Mouse (Mus musculus): Measurements from ENCODE around the gene Pramef25. TPM values are rescaled to one million over a fixed set of nuclear protein-coding genes. Genes with fewer than 3 reads are reported as not detected.
"Not testable (repeated sequence)": the region's sequence is repeated elsewhere in the genome, so short reads cannot be mapped to it uniquely, and the experiment has no call there.

The Pramef25 gene
- polyA plus RNA-seq (2011; ENCODE audit: insufficient read depth, insufficient read length, low replicate concordance, missing spikeins) = not detected in 2 replicates

- not testable (repeated sequence) for H3K4me3 ChIP-seq (replicated peaks; ENCODE audit: control insufficient read depth, low read depth, low read length); H3K4me1 ChIP-seq (ENCODE audit: control insufficient read depth, insufficient read depth, low read length); H3K27ac ChIP-seq (ENCODE audit: control insufficient read depth, insufficient read depth, low read depth, low read length, poor library complexity)
- whole genome bisulfite sequencing = 75% methylated on average over 1 of the region's 1 CpGs
These were observed at the start of gene Pramef25 for GRCm38 (mm10) chr4:143950916-143951315. Gene Pramef25, minus strand, starts transcription at chr4:143951016.

- not testable (repeated sequence) for H3K4me1 ChIP-seq (ENCODE audit: control insufficient read depth, insufficient read depth, low read length); H3K4me3 ChIP-seq (replicated peaks; ENCODE audit: control insufficient read depth, low read depth, low read length); H3K27ac ChIP-seq (ENCODE audit: control insufficient read depth, insufficient read depth, low read depth, low read length, poor library complexity)
- 45% methylated on average over 3 of the region's 3 CpGs for WGBS
These were observed 43.5 kb upstream of the Pramef25 start, which contains the start of gene Pramef17 for GRCm38 (mm10) chr4:143994269-143994668. Gene Pramef17, minus strand, starts transcription at chr4:143994369.

- H3K27ac ChIP-seq (ENCODE audit: control insufficient read depth, insufficient read depth, low read depth, low read length, poor library complexity); H3K4me3 ChIP-seq (replicated peaks; ENCODE audit: control insufficient read depth, low read depth, low read length); H3K4me1 ChIP-seq (ENCODE audit: control insufficient read depth, insufficient read depth, low read length): not testable (repeated sequence)
- 90% methylated on average over 17 of the region's 17 CpGs for WGBS
These were observed 37.3 kb upstream of the Pramef25 start for GRCm38 (mm10) chr4:143988126-143988525.

GRCm38 (mm10) chr4:143987475-143987941 lies 36.7 kb upstream of the Pramef25 start:
- H3K27ac ChIP-seq (ENCODE audit: control insufficient read depth, insufficient read depth, low read depth, low read length, poor library complexity); H3K4me3 ChIP-seq (replicated peaks; ENCODE audit: control insufficient read depth, low read depth, low read length); H3K4me1 ChIP-seq (ENCODE audit: control insufficient read depth, insufficient read depth, low read length): not testable (repeated sequence)
- WGBS = 88% methylated on average over 11 of the region's 17 CpGs

- not testable (repeated sequence) for H3K4me1 ChIP-seq (ENCODE audit: control insufficient read depth, insufficient read depth, low read length)
- 94% methylated on average over 5 of the region's 9 CpGs for WGBS
These were observed 34.9 kb upstream of the Pramef25 start for GRCm38 (mm10) chr4:143985733-143986132.

GRCm38 (mm10) chr4:143985165-143985564 lies 34.3 kb upstream of the Pramef25 start:
- not testable (repeated sequence) for H3K4me3 ChIP-seq (replicated peaks; ENCODE audit: control insufficient read depth, low read depth, low read length); H3K27ac ChIP-seq (ENCODE audit: control insufficient read depth, insufficient read depth, low read depth, low read length, poor library complexity); H3K4me1 ChIP-seq (ENCODE audit: control insufficient read depth, insufficient read depth, low read length)
- WGBS = no CpG with 5 or more reads among the region's 7 CpGs

More at GRCm38 (mm10) chr4:143985733-143986132, 34.9 kb upstream of the Pramef25 start:
- H3K27ac ChIP-seq (ENCODE audit: control insufficient read depth, insufficient read depth, low read depth, low read length, poor library complexity); H3K4me3 ChIP-seq (replicated peaks; ENCODE audit: control insufficient read depth, low read depth, low read length): not testable (repeated sequence)

GRCm38 (mm10) chr4:143983446-143983845 lies 32.6 kb upstream of the Pramef25 start:
- 44% methylated on average over 1 of the region's 1 CpGs for WGBS
- H3K4me3 ChIP-seq (replicated peaks; ENCODE audit: control insufficient read depth, low read depth, low read length); H3K27ac ChIP-seq (ENCODE audit: control insufficient read depth, insufficient read depth, low read depth, low read length, poor library complexity); H3K4me1 ChIP-seq (ENCODE audit: control insufficient read depth, insufficient read depth, low read length): not testable (repeated sequence)

GRCm38 (mm10) chr4:143966850-143967249 lies 16.0 kb upstream of the Pramef25 start, which contains the start of gene Gm13101:
Gene Gm13101, minus strand, starts transcription at chr4:143966950.
- not testable (repeated sequence) for H3K4me1 ChIP-seq (ENCODE audit: control insufficient read depth, insufficient read depth, low read length); H3K27ac ChIP-seq (ENCODE audit: control insufficient read depth, insufficient read depth, low read depth, low read length, poor library complexity); H3K4me3 ChIP-seq (replicated peaks; ENCODE audit: control insufficient read depth, low read depth, low read length)
- WGBS = 39% methylated on average over 2 of the region's 2 CpGs

- 73% methylated on average over 1 of the region's 1 CpGs for WGBS
- H3K4me1 ChIP-seq (ENCODE audit: control insufficient read depth, insufficient read depth, low read length); H3K4me3 ChIP-seq (replicated peaks; ENCODE audit: control insufficient read depth, low read depth, low read length); H3K27ac ChIP-seq (ENCODE audit: control insufficient read depth, insufficient read depth, low read depth, low read length, poor library complexity): not testable (repeated sequence)
These were observed 50.5 kb downstream of the Pramef25 start, which contains the start of gene Pramef6 for GRCm38 (mm10) chr4:143900280-143900679. Gene Pramef6, minus strand, starts transcription at chr4:143900380.

Other genes starting within 250 kb of the Pramef25 start
- not detected in 2 replicates for gene Gm13089, start 248.3 kb downstream of the Pramef25 start, polyA plus RNA-seq (2011; ENCODE audit: insufficient read depth, insufficient read length, low replicate concordance, missing spikeins)
- not detected in 2 replicates for gene Gm13078, start 231.6 kb downstream of the Pramef25 start, polyA plus RNA-seq (2011; ENCODE audit: insufficient read depth, insufficient read length, low replicate concordance, missing spikeins)
- not detected in 2 replicates for gene Gm13023, start 161.7 kb downstream of the Pramef25 start, polyA plus RNA-seq (2011; ENCODE audit: insufficient read depth, insufficient read length, low replicate concordance, missing spikeins)
- gene Gm13084, start 134.9 kb downstream of the Pramef25 start, polyA plus RNA-seq (2011; ENCODE audit: insufficient read depth, insufficient read length, low replicate concordance, missing spikeins) = not detected in 2 replicates
- gene Gm13103, start 104.5 kb downstream of the Pramef25 start, polyA plus RNA-seq (2011; ENCODE audit: insufficient read depth, insufficient read length, low replicate concordance, missing spikeins) = not detected in 2 replicates
- not detected in 2 replicates for gene Pramef6, start 50.6 kb downstream of the Pramef25 start, polyA plus RNA-seq (2011; ENCODE audit: insufficient read depth, insufficient read length, low replicate concordance, missing spikeins)
- gene Gm13101, start 15.9 kb upstream of the Pramef25 start, polyA plus RNA-seq (2011; ENCODE audit: insufficient read depth, insufficient read length, low replicate concordance, missing spikeins) = not detected in 2 replicates
- not detected in 2 replicates for gene Pramef17, start 43.4 kb upstream of the Pramef25 start, polyA plus RNA-seq (2011; ENCODE audit: insufficient read depth, insufficient read length, low replicate concordance, missing spikeins)
- gene Pramel4, start 108.1 kb upstream of the Pramef25 start, polyA plus RNA-seq (2011; ENCODE audit: insufficient read depth, insufficient read length, low replicate concordance, missing spikeins) = not detected in 2 replicates
- not detected in 2 replicates for gene Gm13102, start 155.5 kb upstream of the Pramef25 start, polyA plus RNA-seq (2011; ENCODE audit: insufficient read depth, insufficient read length, low replicate concordance, missing spikeins)
- not detected in 2 replicates for gene Oog3, start 211.6 kb upstream of the Pramef25 start, polyA plus RNA-seq (2011; ENCODE audit: insufficient read depth, insufficient read length, low replicate concordance, missing spikeins)
- not detected in 2 replicates for gene Oog2, start 239.7 kb upstream of the Pramef25 start, polyA plus RNA-seq (2011; ENCODE audit: insufficient read depth, insufficient read length, low replicate concordance, missing spikeins)

Measured in bone marrow, adult 2 months (tissue).